ENCODE assay signal across 17 mouse cellular contexts in the genomic region with DNA sequence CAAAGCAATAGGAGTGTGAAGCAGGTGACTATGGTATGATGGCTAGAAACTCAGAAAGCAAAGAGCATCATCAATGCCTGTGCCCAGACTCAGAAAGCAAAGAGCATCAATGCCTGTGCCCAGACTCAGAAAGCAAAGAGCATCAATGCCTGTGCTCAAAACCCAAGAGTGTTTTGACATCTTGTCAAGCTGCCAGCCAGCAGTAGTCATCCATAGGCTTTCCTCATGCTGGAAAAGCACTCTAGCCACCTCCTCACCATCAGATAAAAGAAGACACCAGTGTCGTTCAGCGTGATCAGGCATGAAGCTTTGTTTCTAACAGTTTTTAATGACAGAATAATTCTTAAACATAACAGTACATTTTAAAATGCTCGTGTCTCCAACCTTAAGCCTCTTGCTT. TPM values are rescaled to one million over a fixed set of nuclear protein-coding genes. Genes with fewer than 3 reads are reported as not detected.
"Had no signal": no experiment of that assay in that cellular context is flagged by ENCODE, and none has a peak within 500 bp of the region (broad histone marks: within the 10 kb centered on the region; RNA-seq: fewer than 3 reads in every experiment).

No protein-coding gene starts in this region.

- DNase-seq: retina, postnatal 1 day; right cerebral cortex, adult 18-20 months; right cerebral cortex, postnatal 14 days; right cerebral cortex, postnatal 25 days; right cerebral cortex, postnatal 4 days; spleen, adult 18-20 months; thymus, adult 18-20 months; thymus, adult 2 months; thymus, postnatal 14 days; thymus, postnatal 25 days; thymus, postnatal 36 days; thymus, postnatal 4 days had no signal

- H3K4me3 ChIP-seq: neural tube, embryonic 13.5 days; neural tube, embryonic 15.5 days; stomach, embryonic 15.5 days had no signal

- H3K4me1 ChIP-seq: neural tube, embryonic 13.5 days; neural tube, embryonic 15.5 days; stomach, embryonic 15.5 days had no signal

- H3K27me3 ChIP-seq: neural tube, embryonic 13.5 days; neural tube, embryonic 15.5 days; stomach, embryonic 15.5 days had no signal

- H3K9me3 ChIP-seq: neural tube, embryonic 13.5 days; neural tube, embryonic 15.5 days; stomach, embryonic 15.5 days had no signal

- H3K9ac ChIP-seq: neural tube, embryonic 13.5 days; neural tube, embryonic 15.5 days; stomach, embryonic 15.5 days had no signal

- H3K36me3 ChIP-seq: neural tube, embryonic 13.5 days; neural tube, embryonic 15.5 days; stomach, embryonic 15.5 days had no signal

- H3K4me2 ChIP-seq: neural tube, embryonic 13.5 days; neural tube, embryonic 15.5 days; stomach, embryonic 15.5 days had no signal

- H3K27ac ChIP-seq: neural tube, embryonic 13.5 days; neural tube, embryonic 15.5 days; stomach, embryonic 15.5 days; stomach, postnatal 0 days had no signal

RNA-seq across cellular contexts. Expression of a gene that starts 8.7 kb away (rescaled TPM):
- total RNA-seq: neutrophil, adult 5-6 weeks had no signal
